Mouse (Mus musculus): Measurements from ENCODE around the gene Prpf38a. TPM values are rescaled to one million over a fixed set of nuclear protein-coding genes. Genes with fewer than 3 reads are reported as not detected.

The Prpf38a gene
- 52.9 TPM for total RNA-seq (2023)

GRCm38 (mm10) chr4:108578840-108579742 is at the start of gene Prpf38a, which contains the start of gene Orc1:
TSS of gene Prpf38a (minus strand) at chr4:108579336.
TSS of gene Orc1 (plus strand) at chr4:108579423.

GRCm38 (mm10) chr4:108619587-108620341 is 40.6 kb upstream of the Prpf38a start, which contains the start of gene Cc2d1b:
TSS of gene Cc2d1b (plus strand) at chr4:108619940.

Other genes with a start within 250 kb of the Prpf38a start
- gene Shisal2a, start 196.0 kb downstream of the Prpf38a start, total RNA-seq (2023), result not detected
- not detected for gene Gpx7, start 172.4 kb downstream of the Prpf38a start, total RNA-seq (2023)
- gene Tut4, start 119.9 kb downstream of the Prpf38a start, total RNA-seq (2023), result 159 TPM
- 2.7 TPM for gene Orc1, start 87 bp upstream of the Prpf38a start, total RNA-seq (2023)
- gene Cc2d1b, start 40.6 kb upstream of the Prpf38a start, total RNA-seq (2023), result 122 TPM
- gene 3110021N24Rik, start 140.3 kb upstream of the Prpf38a start, total RNA-seq (2023), result not detected
- gene Zfyve9, start 201.5 kb upstream of the Prpf38a start, total RNA-seq (2023), result 0.31 TPM